Mouse (Mus musculus) heart, embryonic 11.5 days (tissue): ENCODE data around the gene Vim. TPM values are rescaled to one million over a fixed set of nuclear protein-coding genes. Genes with fewer than 3 reads are reported as not detected.
A peak's percentile ranks its signal among the peaks of the same experiment; 100 is the strongest.

Experiments used
- ATAC-seq: fragments of 200-750 bp; cut with Nextera tagmentation; replicated peaks from 2 replicates; pipeline ENCODE4 v1.8.0; 2017; ENCODE audit warnings: moderate library complexity; ENCODE audit not compliant: insufficient number of reproducible peaks, low FRiP score, low TSS enrichment
- H3K27ac ChIP-seq: fragments of 300-500 bp; sonication (generic); 2 replicates; pipeline ENCODE4 v1.5.1; 2014; ENCODE audit warnings: mild to moderate bottlenecking, low read depth, low read length
- H3K27me3 ChIP-seq: fragments of 300-500 bp; sonication (generic); 2 replicates; pipeline ENCODE4 v1.6.1; 2014; ENCODE audit warnings: mild to moderate bottlenecking, low read length, mixed read lengths; ENCODE audit not compliant: control insufficient read depth, insufficient read depth
- H3K36me3 ChIP-seq: fragments of 300-500 bp; sonication (generic); 2 replicates; pipeline ENCODE4 v1.6.1; 2014; ENCODE audit warnings: mild to moderate bottlenecking, low read length, moderate library complexity, mixed read lengths; ENCODE audit not compliant: control insufficient read depth, insufficient read depth
- H3K4me1 ChIP-seq: fragments of 300-500 bp; sonication (generic); 2 replicates; pipeline ENCODE4 v1.6.1; 2014; ENCODE audit warnings: low read length; ENCODE audit not compliant: control insufficient read depth, insufficient read depth
- H3K4me2 ChIP-seq: fragments of 300-500 bp; sonication (generic); 2 replicates; pipeline ENCODE4 v1.6.1; 2014; ENCODE audit warnings: mild to moderate bottlenecking, moderate library complexity
- H3K4me3 ChIP-seq: fragments of 300-500 bp; sonication (generic); 2 replicates; pipeline ENCODE4 v1.5.1; 2014; ENCODE audit warnings: low read depth, low read length
- H3K9ac ChIP-seq: fragments of 300-500 bp; sonication (generic); 2 replicates; pipeline ENCODE4 v1.6.1; 2014; ENCODE audit warnings: mild to moderate bottlenecking, low read depth, low read length, moderate library complexity
- H3K9me3 ChIP-seq: fragments of 300-500 bp; sonication (generic); replicated peaks from 2 replicates; pipeline ENCODE4 v1.6.1; 2016; ENCODE audit warnings: low read length; ENCODE audit not compliant: control insufficient read depth
- WGBS: fragments of 180-500 bp; shearing (Covaris S2); extraction: QIAGEN DNeasy Blood & Tissue Kit; methylation state at CpG from one replicate; pipeline ENCODE4 v1.1.7; 2014; ENCODE audit not compliant: insufficient replicate concordance; 5-methylcytosine and 5-hydroxymethylcytosine counted together
- polyA plus RNA-seq: library from polyadenylated mRNA; unstranded; fragments of >200 nt; fragmentation: Nextera tagmentation; extraction: Ambion mirVana; gene quantifications from 2 replicates; pipeline ENCODE4 v1.2.1, GENCODE M21; 2014

Gene Vim
- polyA plus RNA-seq: 867 and 947 TPM in 2 replicates

DNA sequence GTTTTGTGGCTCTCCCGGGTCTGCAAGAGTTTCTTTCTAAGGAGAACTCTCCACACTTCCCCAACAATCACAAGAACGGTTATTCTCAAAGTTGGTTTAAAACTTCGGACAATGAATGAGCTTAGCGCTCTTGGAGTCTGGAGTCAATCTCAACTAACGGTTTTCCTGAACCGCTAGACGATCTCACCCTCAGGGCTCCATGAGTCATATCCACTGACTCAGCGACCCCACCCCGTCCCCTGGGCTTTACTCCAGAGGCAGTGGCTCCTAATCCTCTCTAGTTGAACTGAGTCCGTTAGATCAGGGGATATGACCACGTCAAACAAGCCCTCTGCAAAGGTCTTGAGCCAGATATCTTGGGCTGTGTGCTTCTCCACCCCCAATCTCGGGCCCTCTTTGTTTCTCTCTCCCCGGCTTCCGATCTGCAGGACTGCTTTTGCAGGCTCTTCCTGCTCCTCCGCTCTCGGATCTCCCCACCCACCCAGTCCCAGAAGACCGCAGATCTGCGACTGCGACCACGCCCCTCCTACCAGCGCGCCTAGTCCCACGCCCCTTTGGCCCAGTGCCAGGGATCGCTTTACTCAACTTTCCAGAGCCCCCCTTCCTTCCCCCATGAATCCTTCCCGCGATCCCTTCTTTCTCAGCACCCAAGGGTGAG is at the start of gene Vim:
Vim (plus strand) TSS at position 520 of the 658 bp plus-strand sequence.
- Histone ChIP-seq H3K27ac (peak within 1 kb of the TSS; percentile 98), H3K9me3 (no peaks in the 10 kb centered on the region), H3K9ac (peak within 1 kb of the TSS; percentile 95), H3K4me2 (peak within 1 kb of the TSS; percentile 77), H3K36me3 (peaks cover 6% of the 10 kb centered on the region), H3K4me1 (peaks cover 14% of the 10 kb centered on the region), H3K27me3 (no peaks in the 10 kb centered on the region), H3K4me3 (peak within 1 kb of the TSS; percentile 94)
- peak; percentile 90 for ATAC-seq
- 1% methylated on average over 26 of the region's 26 CpGs for WGBS

DNA sequence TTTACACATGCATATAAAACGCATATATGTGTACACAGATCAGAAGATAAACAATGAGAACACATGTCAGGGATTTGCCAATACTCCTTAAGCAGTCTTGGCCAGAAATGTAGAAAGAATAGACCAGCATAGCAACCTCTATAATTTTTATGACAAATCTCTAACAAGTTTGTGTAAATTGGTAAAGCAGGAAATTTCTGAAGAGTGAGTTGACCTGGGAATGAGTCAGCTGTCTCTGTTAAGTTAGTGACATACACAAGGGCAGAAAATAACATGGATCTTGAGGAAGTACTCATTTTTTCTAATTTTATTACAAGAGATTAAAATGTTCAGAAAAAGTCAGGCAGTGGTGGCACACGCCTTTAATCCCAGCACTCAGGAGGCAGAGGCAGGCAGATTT is 47.5 kb upstream of the Vim start:
- Histone ChIP-seq H3K27ac (no peak overlapping the region), H3K9me3 (no peaks in the 10 kb centered on the region), H3K27me3 (no peaks in the 10 kb centered on the region), H3K36me3 (no peaks in the 10 kb centered on the region), H3K9ac (no peak overlapping the region), H3K4me2 (no peak overlapping the region), H3K4me3 (no peak overlapping the region), H3K4me1 (peaks cover 13% of the 10 kb centered on the region; the same call in 1 of the 2 replicates)
- 85% methylated on average over 2 of the region's 2 CpGs for WGBS
- ATAC-seq: no peak

DNA sequence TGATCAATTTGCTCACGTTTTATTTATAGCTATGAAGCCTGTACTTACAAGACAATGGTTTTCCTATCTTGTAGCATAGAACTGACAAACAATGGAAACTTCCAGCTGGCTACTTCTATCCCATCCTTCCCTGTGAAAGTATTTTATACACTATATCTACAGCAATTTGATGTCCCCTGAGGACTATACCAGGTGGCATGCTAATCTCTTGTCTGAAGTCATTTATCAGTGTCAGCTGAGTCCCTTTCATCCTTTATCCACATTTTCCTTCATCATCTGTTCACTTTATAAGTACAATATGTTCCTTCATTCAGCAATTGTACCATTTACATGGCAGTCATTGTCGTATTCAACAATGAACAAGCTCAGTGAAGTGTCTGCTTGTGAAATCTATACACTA is 46.6 kb upstream of the Vim start:
- WGBS: 52% methylated on average over 2 of the region's 2 CpGs
- Histone ChIP-seq H3K36me3 (no peaks in the 10 kb centered on the region), H3K4me2 (no peak overlapping the region), H3K27me3 (no peaks in the 10 kb centered on the region), H3K9me3 (no peaks in the 10 kb centered on the region), H3K27ac (no peak overlapping the region), H3K4me3 (no peak overlapping the region), H3K4me1 (peaks cover 13% of the 10 kb centered on the region; the same call in 1 of the 2 replicates), H3K9ac (no peak overlapping the region)
- ATAC-seq: no peak

GRCm38 (mm10) chr2:13527531-13527930 is 46.2 kb upstream of the Vim start:
- Histone ChIP-seq H3K9me3 (no peaks in the 10 kb centered on the region), H3K27me3 (no peaks in the 10 kb centered on the region), H3K27ac (no peak overlapping the region), H3K4me1 (peaks cover 13% of the 10 kb centered on the region; the same call in 1 of the 2 replicates), H3K4me3 (no peak overlapping the region), H3K4me2 (no peak overlapping the region), H3K36me3 (no peaks in the 10 kb centered on the region), H3K9ac (no peak overlapping the region)
- no peak for ATAC-seq
- 61% methylated on average over 4 of the region's 4 CpGs for WGBS

GRCm38 (mm10) chr2:13529253-13529933 is 44.3 kb upstream of the Vim start:
- no peak overlapping the region for H3K9ac ChIP-seq
- no peaks in the 10 kb centered on the region for H3K9me3 ChIP-seq
- 86% methylated on average over 3 of the region's 3 CpGs for WGBS
- H3K4me3 ChIP-seq: no peak overlapping the region
- ATAC-seq: no peak; the same call in 1 of the 2 replicates
- no peak overlapping the region for H3K4me2 ChIP-seq
- no peaks in the 10 kb centered on the region for H3K27me3 ChIP-seq
- H3K27ac ChIP-seq: no peak overlapping the region
- no peaks in the 10 kb centered on the region for H3K36me3 ChIP-seq
- peaks cover 6% of the 10 kb centered on the region; the same call in 1 of the 2 replicates for H3K4me1 ChIP-seq

DNA sequence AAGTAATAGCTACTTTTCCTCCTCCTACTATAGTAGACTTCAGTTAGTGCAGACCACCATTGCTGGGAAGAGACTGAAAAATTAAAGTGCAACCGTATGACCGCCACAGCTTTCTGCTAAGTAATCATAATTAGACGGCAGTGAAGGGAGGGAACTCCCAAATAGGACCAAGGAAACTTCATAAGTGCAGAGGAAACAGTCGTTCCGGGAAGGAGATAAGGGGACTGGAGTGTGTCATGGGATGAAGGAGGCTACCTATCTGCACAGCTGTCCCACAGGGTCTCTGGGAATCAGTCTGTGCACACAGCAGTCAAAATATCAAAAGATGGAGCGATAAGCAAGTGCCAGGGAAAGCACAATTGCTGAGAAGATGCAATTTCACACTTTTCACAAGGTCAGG is 43.1 kb upstream of the Vim start:
- no peak for ATAC-seq
- Histone ChIP-seq H3K4me1 (peaks cover 6% of the 10 kb centered on the region; the same call in 1 of the 2 replicates), H3K4me2 (no peak overlapping the region), H3K4me3 (no peak overlapping the region), H3K36me3 (no peaks in the 10 kb centered on the region), H3K9me3 (no peaks in the 10 kb centered on the region), H3K27me3 (no peaks in the 10 kb centered on the region), H3K27ac (no peak overlapping the region), H3K9ac (no peak overlapping the region)
- WGBS: 58% methylated on average over 6 of the region's 6 CpGs

DNA sequence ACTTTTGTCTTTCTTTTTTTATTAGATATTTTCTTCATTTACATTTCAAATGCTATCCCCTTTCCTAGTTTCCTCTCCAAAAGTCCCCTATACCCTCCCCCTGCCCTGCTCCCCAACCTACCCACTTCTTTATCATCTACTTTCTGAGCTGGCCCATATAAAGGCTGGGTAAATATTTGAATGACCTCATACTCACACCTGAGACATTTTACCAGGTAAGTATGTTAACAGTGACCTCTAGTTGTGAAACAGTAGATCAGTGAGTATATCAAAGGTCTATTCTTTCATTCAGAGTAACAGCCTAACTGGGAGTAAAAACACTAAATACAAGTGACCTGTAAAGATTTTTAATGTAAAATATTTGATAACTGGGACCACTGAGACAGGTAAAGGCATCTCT is 37.0 kb upstream of the Vim start:
- no peak overlapping the region for H3K9ac ChIP-seq
- no peak overlapping the region for H3K4me2 ChIP-seq
- no peaks in the 10 kb centered on the region for H3K36me3 ChIP-seq
- no peaks in the 10 kb centered on the region for H3K4me1 ChIP-seq
- no peak overlapping the region for H3K27ac ChIP-seq
- H3K4me3 ChIP-seq: no peak overlapping the region
- H3K9me3 ChIP-seq: no peaks in the 10 kb centered on the region
- no peaks in the 10 kb centered on the region for H3K27me3 ChIP-seq
- ATAC-seq: no peak

GRCm38 (mm10) chr2:13537733-13538132 is 36.0 kb upstream of the Vim start:
- H3K4me3 ChIP-seq: no peak overlapping the region
- no peaks in the 10 kb centered on the region for H3K9me3 ChIP-seq
- H3K4me2 ChIP-seq: no peak overlapping the region
- H3K4me1 ChIP-seq: no peaks in the 10 kb centered on the region
- no peak for ATAC-seq
- no peak overlapping the region for H3K27ac ChIP-seq
- WGBS: 10% methylated on average over 2 of the region's 2 CpGs
- H3K9ac ChIP-seq: no peak overlapping the region
- no peaks in the 10 kb centered on the region for H3K27me3 ChIP-seq
- H3K36me3 ChIP-seq: no peaks in the 10 kb centered on the region

- H3K36me3 ChIP-seq: no peaks in the 10 kb centered on the region
- H3K4me1 ChIP-seq: no peaks in the 10 kb centered on the region
- 81% methylated on average over 2 of the region's 2 CpGs for WGBS
- ATAC-seq: no peak
- H3K27me3 ChIP-seq: no peaks in the 10 kb centered on the region
- no peak overlapping the region for H3K9ac ChIP-seq
- H3K4me2 ChIP-seq: no peak overlapping the region
- no peaks in the 10 kb centered on the region for H3K9me3 ChIP-seq
- no peak overlapping the region for H3K27ac ChIP-seq
- H3K4me3 ChIP-seq: no peak overlapping the region
Measured at GRCm38 (mm10) chr2:13538258-13538657, 35.5 kb upstream of the Vim start.
